Mouse (Mus musculus) cortical plate, adult 2 months (tissue): ENCODE measurements around the gene Neurl1b.

Source experiments
- CTCF ChIP-seq: fragments of 200-500 bp; IDR thresholded peaks from 2 replicates; pipeline ENCODE4 v1.5.1; 2011; ENCODE audit warnings: mild to moderate bottlenecking, control low read depth, low read length; ENCODE audit not compliant: insufficient read depth; ENCODE audit errors: extremely low read depth
- POLR2A ChIP-seq: fragments of 200-500 bp; IDR thresholded peaks from 2 replicates; pipeline ENCODE4 v1.6.1; 2011; ENCODE audit warnings: mild to moderate bottlenecking, low read length, control low read depth; ENCODE audit not compliant: insufficient read depth; ENCODE audit errors: extremely low read depth

- no peak for TF ChIP-seq POLR2A
- TF ChIP-seq CTCF, result no peak
These were observed 25.4 kb upstream of the Neurl1b start for GRCm38 (mm10) chr17:26389241-26389640.
